8 mouse cellular contexts compared by ENCODE assay signal in the genomic region with DNA sequence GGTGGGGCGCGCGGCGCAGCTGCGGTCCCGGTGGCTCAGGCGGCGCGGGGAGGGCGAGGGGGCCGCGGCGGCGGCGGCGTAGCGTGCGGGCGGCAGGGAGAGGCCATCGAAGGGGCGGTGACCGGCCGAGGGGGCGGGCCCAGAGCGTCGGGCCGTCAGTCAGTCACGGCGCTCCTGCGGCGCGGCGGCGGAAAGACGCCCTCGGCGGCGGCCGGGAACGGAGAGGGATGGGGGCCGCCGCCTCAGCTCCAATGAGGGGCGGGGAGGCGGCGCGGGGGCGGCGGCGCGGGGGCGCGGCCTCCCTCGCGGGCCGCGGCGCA. TPM values are rescaled to one million over a fixed set of nuclear protein-coding genes. Genes with fewer than 3 reads are reported as not detected.
DNase-seq lines count a peak whose midpoint lies in the region; ATAC-seq and TF ChIP-seq lines count a peak whose summit lies in the region.

A gene (minus strand): TSS at position 284 of the 320 bp plus-strand sequence.

- peak within 1 kb of the TSS; percentile 88 for H3K4me2 ChIP-seq in midbrain, postnatal 0 days (ENCODE audit: low read depth, low read length, poor library complexity, severe bottlenecking)

- ATAC-seq in midbrain, postnatal 0 days (ENCODE audit: low FRiP score): peak; percentile 83

- H3K4me1 ChIP-seq in heart, embryonic 10.5 days: peaks cover 54% of the 10 kb centered on the region
- peaks cover 35% of the 10 kb centered on the region for H3K4me1 ChIP-seq in midbrain, postnatal 0 days (ENCODE audit: insufficient read depth, low read length)

- H3K9ac ChIP-seq in midbrain, postnatal 0 days (replicated peaks; ENCODE audit: low read length, poor library complexity, severe bottlenecking): peak within 1 kb of the TSS; percentile 89

- no peaks in the 10 kb centered on the region for H3K9me3 ChIP-seq in heart, embryonic 10.5 days
- H3K9me3 ChIP-seq in midbrain, postnatal 0 days (ENCODE audit: low read length): no peaks in the 10 kb centered on the region

- H3K36me3 ChIP-seq in heart, embryonic 10.5 days: peaks cover 14% of the 10 kb centered on the region
- H3K36me3 ChIP-seq in midbrain, postnatal 0 days (ENCODE audit: insufficient read depth, low read length): no peaks in the 10 kb centered on the region

- 9% methylated on average over 37 of the region's 57 CpGs for WGBS in heart, embryonic 10.5 days
- WGBS in midbrain, postnatal 0 days: 0% methylated on average over 13 of the region's 57 CpGs

- H3K27me3 ChIP-seq in heart, embryonic 10.5 days (ENCODE audit: insufficient read depth, poor library complexity, severe bottlenecking): no peaks in the 10 kb centered on the region
- no peaks in the 10 kb centered on the region for H3K27me3 ChIP-seq in midbrain, postnatal 0 days (ENCODE audit: insufficient read depth, low read length)

- TF ChIP-seq CTCF in midbrain, postnatal 0 days (IDR thresholded peaks at IDR 0.05): no peak

- peak within 1 kb of the TSS; percentile 99 for H3K27ac ChIP-seq in heart, embryonic 10.5 days
- H3K27ac ChIP-seq in midbrain, postnatal 0 days (ENCODE audit: low read depth, low read length): peak within 1 kb of the TSS; percentile 93

- no peak for DNase-seq in layer of hippocampus, adult 18-20 months (ENCODE audit: low spot score in 2 of 2)
- no peak for DNase-seq in layer of hippocampus, adult 11-12 months (ENCODE audit: low spot score)
- DNase-seq in adrenal gland, postnatal 25 days: no peak
- no peak for DNase-seq in heart, embryonic 10.5 days (ENCODE audit: low spot score)
- DNase-seq in left cerebral cortex, adult 8-10 months (ENCODE audit: low spot score in 2 of 2): no peak
- no peak for DNase-seq in midbrain, postnatal 0 days (ENCODE audit: low spot score)
- DNase-seq in retina, embryonic 14.5 days (ENCODE audit: low spot score): no peak
- no peak for DNase-seq in right cerebral cortex, adult 18-20 months

- peak within 1 kb of the TSS; percentile 96 for H3K4me3 ChIP-seq in heart, embryonic 10.5 days
- peak within 1 kb of the TSS; percentile 91 for H3K4me3 ChIP-seq in midbrain, postnatal 0 days (ENCODE audit: low read depth, low read length)

RNA-seq across cellular contexts. Expression of the gene that starts here (rescaled TPM):
- total RNA-seq in layer of hippocampus, adult 18-20 months (2021): 10 to 100 TPM; 51.0 to 52.1 TPM
- 23.4 and 25.4 TPM in 2 replicates for total RNA-seq in adrenal gland, postnatal 25 days (2021)
- polyA plus RNA-seq in heart, embryonic 10.5 days (2016; fragmentation: Nextera tagmentation; extraction: Ambion mirVana): 3.2 and 4.6 TPM in 2 replicates
- 10 to 100 TPM; 40.9 to 45.1 (median 44.2) TPM for total RNA-seq in left cerebral cortex, adult 8-10 months (2022)
- total RNA-seq in midbrain, postnatal 0 days (2014; rRNA removed): 26.1 TPM in 2 replicates
- polyA plus RNA-seq in midbrain, postnatal 0 days (2015; fragmentation: Nextera tagmentation; extraction: Ambion mirVana): 4.5 and 5.2 TPM in 2 replicates
